Mouse (Mus musculus): ENCODE results near the gene Cyp11a1. TPM values are rescaled to one million over a fixed set of nuclear protein-coding genes. Genes with fewer than 3 reads are reported as not detected.

The Cyp11a1 gene
- polyA plus RNA-seq, 1 experiment from 2014 or later, result 0.13 TPM

- Histone ChIP-seq H3K4me1 (ENCODE audit: insufficient read depth) (no peaks in the 10 kb centered on the region; the same call in 1 of the 2 replicates), H3K9ac (no peak overlapping the region), H3K9me3 (ENCODE audit: low read depth, low read length) (no peaks in the 10 kb centered on the region), H3K27me3 (ENCODE audit: insufficient read depth, low read length) (no peaks in the 10 kb centered on the region), H3K36me3 (ENCODE audit: insufficient read depth) (no peaks in the 10 kb centered on the region), H3K4me2 (no peak overlapping the region), H3K4me3 (ENCODE audit: low read depth, low read length) (no peak overlapping the region), H3K27ac (ENCODE audit: low read depth) (no peak overlapping the region)
- ATAC-seq (ENCODE audit: insufficient read depth), result no peak
- no peak for TF ChIP-seq CTCF (IDR thresholded peaks at IDR 0.05; ENCODE audit: low read depth)
- no peak for DNase-seq
- WGBS, result 64% methylated on average over 3 of the region's 3 CpGs
These were observed 10.8 kb downstream of the Cyp11a1 start for GRCm38 (mm10) chr9:58016962-58017361.

GRCm38 (mm10) chr9:58018385-58018784 is 12.2 kb downstream of the Cyp11a1 start:
- no peak for DNase-seq
- no peaks in the 10 kb centered on the region for H3K36me3 ChIP-seq (ENCODE audit: insufficient read depth)
- no peak overlapping the region for H3K9ac ChIP-seq
- H3K27ac ChIP-seq (ENCODE audit: low read depth), result no peak overlapping the region
- no peak for ATAC-seq (ENCODE audit: insufficient read depth)
- H3K4me3 ChIP-seq (ENCODE audit: low read depth, low read length), result no peak overlapping the region
- 87% methylated on average over 5 of the region's 5 CpGs for WGBS
- no peaks in the 10 kb centered on the region for H3K9me3 ChIP-seq (ENCODE audit: low read depth, low read length)
- no peak for TF ChIP-seq CTCF (IDR thresholded peaks at IDR 0.05; ENCODE audit: low read depth)
- H3K27me3 ChIP-seq (ENCODE audit: insufficient read depth, low read length), result no peaks in the 10 kb centered on the region
- no peak overlapping the region for H3K4me2 ChIP-seq
- H3K4me1 ChIP-seq (ENCODE audit: insufficient read depth), result no peaks in the 10 kb centered on the region; the same call in 1 of the 2 replicates

GRCm38 (mm10) chr9:58025995-58026394 is 19.8 kb downstream of the Cyp11a1 start:
- H3K36me3 ChIP-seq (ENCODE audit: insufficient read depth), result no peaks in the 10 kb centered on the region
- H3K4me3 ChIP-seq (ENCODE audit: low read depth, low read length), result no peak overlapping the region
- H3K4me2 ChIP-seq, result no peak overlapping the region
- no peak for ATAC-seq (ENCODE audit: insufficient read depth)
- no peak for TF ChIP-seq CTCF (IDR thresholded peaks at IDR 0.05; ENCODE audit: low read depth)
- H3K9me3 ChIP-seq (ENCODE audit: low read depth, low read length), result no peaks in the 10 kb centered on the region
- DNase-seq, result no peak
- no peak overlapping the region for H3K9ac ChIP-seq
- H3K27ac ChIP-seq (ENCODE audit: low read depth), result no peak overlapping the region
- WGBS, result 80% methylated on average over 9 of the region's 9 CpGs
- H3K27me3 ChIP-seq (ENCODE audit: insufficient read depth, low read length), result no peaks in the 10 kb centered on the region
- H3K4me1 ChIP-seq (ENCODE audit: insufficient read depth), result no peaks in the 10 kb centered on the region

- no peaks in the 10 kb centered on the region for H3K4me1 ChIP-seq (ENCODE audit: insufficient read depth)
- H3K9me3 ChIP-seq (ENCODE audit: low read depth, low read length), result no peaks in the 10 kb centered on the region
- H3K27ac ChIP-seq (ENCODE audit: low read depth), result no peak overlapping the region
- WGBS, result 32% methylated on average over 2 of the region's 2 CpGs
- ATAC-seq (ENCODE audit: insufficient read depth) (no peak), DNase-seq (no peak)
- no peak overlapping the region for H3K9ac ChIP-seq
- TF ChIP-seq CTCF (IDR thresholded peaks at IDR 0.05; ENCODE audit: low read depth), result no peak
- H3K4me2 ChIP-seq, result no peak overlapping the region
- H3K36me3 ChIP-seq (ENCODE audit: insufficient read depth), result no peaks in the 10 kb centered on the region
- H3K27me3 ChIP-seq (ENCODE audit: insufficient read depth, low read length), result no peaks in the 10 kb centered on the region
- H3K4me3 ChIP-seq (ENCODE audit: low read depth, low read length), result no peak overlapping the region
These were observed 21.4 kb downstream of the Cyp11a1 start for GRCm38 (mm10) chr9:58027426-58028180.

- no peaks in the 10 kb centered on the region for H3K9me3 ChIP-seq (ENCODE audit: low read depth, low read length)
- no peak overlapping the region for H3K4me2 ChIP-seq
- no peak overlapping the region for H3K4me3 ChIP-seq (ENCODE audit: low read depth, low read length)
- no peak overlapping the region for H3K27ac ChIP-seq (ENCODE audit: low read depth)
- no peak for ATAC-seq (ENCODE audit: insufficient read depth)
- no peak for DNase-seq
- H3K27me3 ChIP-seq (ENCODE audit: insufficient read depth, low read length), result no peaks in the 10 kb centered on the region
- WGBS, result 58% methylated on average over 5 of the region's 5 CpGs
- H3K4me1 ChIP-seq (ENCODE audit: insufficient read depth), result no peaks in the 10 kb centered on the region
- H3K36me3 ChIP-seq (ENCODE audit: insufficient read depth), result no peaks in the 10 kb centered on the region
- H3K9ac ChIP-seq, result no peak overlapping the region
- TF ChIP-seq CTCF (IDR thresholded peaks at IDR 0.05; ENCODE audit: low read depth), result no peak
These were observed 22.6 kb downstream of the Cyp11a1 start for GRCm38 (mm10) chr9:58028841-58029240.

GRCm38 (mm10) chr9:58029635-58030034 is 23.4 kb downstream of the Cyp11a1 start:
- H3K27ac ChIP-seq (ENCODE audit: low read depth), result no peak overlapping the region
- H3K27me3 ChIP-seq (ENCODE audit: insufficient read depth, low read length), result no peaks in the 10 kb centered on the region
- no peak overlapping the region for H3K4me3 ChIP-seq (ENCODE audit: low read depth, low read length)
- no peaks in the 10 kb centered on the region for H3K9me3 ChIP-seq (ENCODE audit: low read depth, low read length)
- WGBS, result 76% methylated on average over 6 of the region's 6 CpGs
- no peak overlapping the region for H3K4me2 ChIP-seq
- TF ChIP-seq CTCF (IDR thresholded peaks at IDR 0.05; ENCODE audit: low read depth), result no peak
- ATAC-seq (ENCODE audit: insufficient read depth) (no peak), DNase-seq (no peak)
- H3K4me1 ChIP-seq (ENCODE audit: insufficient read depth), result no peaks in the 10 kb centered on the region
- H3K9ac ChIP-seq, result no peak overlapping the region
- H3K36me3 ChIP-seq (ENCODE audit: insufficient read depth), result no peaks in the 10 kb centered on the region

- Histone ChIP-seq H3K9ac (no peak overlapping the region), H3K27ac (ENCODE audit: low read depth) (no peak overlapping the region), H3K4me1 (ENCODE audit: insufficient read depth) (no peaks in the 10 kb centered on the region), H3K36me3 (ENCODE audit: insufficient read depth) (no peaks in the 10 kb centered on the region), H3K4me2 (no peak overlapping the region), H3K27me3 (ENCODE audit: insufficient read depth, low read length) (no peaks in the 10 kb centered on the region), H3K9me3 (ENCODE audit: low read depth, low read length) (no peaks in the 10 kb centered on the region), H3K4me3 (ENCODE audit: low read depth, low read length) (no peak overlapping the region)
- DNase-seq, result no peak
- no peak for TF ChIP-seq CTCF (IDR thresholded peaks at IDR 0.05; ENCODE audit: low read depth)
- ATAC-seq (ENCODE audit: insufficient read depth), result no peak
- 56% methylated on average over 5 of the region's 5 CpGs for WGBS
These were observed 25.7 kb downstream of the Cyp11a1 start for GRCm38 (mm10) chr9:58031895-58032294.
